Mouse (Mus musculus) lung, postnatal 14 days (tissue): Measurements from ENCODE around the gene Rbfox1.

ENCODE experiments used
- DNase-seq: peaks from one replicate; pipeline ENCODE4 v3.0.0; 2021

Rbfox1 gene

GRCm38 (mm10) chr16:7446791-7447290, 1561.7 kb downstream of the Rbfox1 start:
- DNase-seq: no peak

DNA sequence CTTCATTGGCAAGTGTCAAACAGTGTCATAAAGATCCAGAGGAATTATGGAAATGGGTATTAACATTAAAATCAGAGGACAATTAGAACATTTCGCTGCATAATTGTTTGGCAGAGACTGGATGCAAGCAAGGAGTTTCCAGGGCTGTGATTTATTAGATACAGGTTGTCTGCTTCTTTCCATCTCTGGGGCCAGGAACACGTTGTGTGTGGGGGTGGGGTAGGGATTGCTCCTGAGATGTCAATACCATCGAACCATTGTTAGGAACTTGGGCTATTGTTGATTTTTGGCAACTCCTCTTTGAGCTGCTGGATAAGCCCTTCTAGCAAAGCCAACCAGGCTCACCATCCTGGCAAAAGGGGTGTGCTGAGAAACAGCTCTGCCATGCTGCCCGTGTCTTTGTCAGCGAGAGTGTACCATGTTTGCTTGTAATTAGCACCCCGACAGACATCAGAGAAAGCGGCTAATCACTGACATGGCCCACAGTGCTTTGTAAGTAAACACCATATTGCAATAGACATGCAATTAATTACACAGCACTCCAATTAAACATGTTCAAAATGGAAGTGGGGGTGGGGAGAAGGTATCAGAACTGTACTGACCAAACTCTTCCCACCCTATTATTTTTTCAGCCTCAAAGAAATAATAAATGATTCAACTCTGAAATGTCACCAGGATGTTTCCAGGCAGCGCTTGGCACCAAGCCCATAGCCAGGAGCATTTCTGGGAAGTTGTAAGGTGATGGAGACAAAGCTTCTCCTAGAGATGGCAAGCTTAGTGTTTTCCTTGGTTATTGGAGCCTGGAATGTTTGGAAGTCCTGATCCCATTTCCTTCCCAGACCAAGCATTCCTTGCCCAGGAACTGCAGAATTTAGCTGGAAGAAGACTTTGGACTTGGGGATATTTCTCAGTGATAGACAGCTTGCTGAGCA, 1562.8 kb downstream of the Rbfox1 start:
- no peak for DNase-seq

- DNase-seq: no peak
These were observed 1566.0 kb downstream of the Rbfox1 start for GRCm38 (mm10) chr16:7451193-7451592.

DNA sequence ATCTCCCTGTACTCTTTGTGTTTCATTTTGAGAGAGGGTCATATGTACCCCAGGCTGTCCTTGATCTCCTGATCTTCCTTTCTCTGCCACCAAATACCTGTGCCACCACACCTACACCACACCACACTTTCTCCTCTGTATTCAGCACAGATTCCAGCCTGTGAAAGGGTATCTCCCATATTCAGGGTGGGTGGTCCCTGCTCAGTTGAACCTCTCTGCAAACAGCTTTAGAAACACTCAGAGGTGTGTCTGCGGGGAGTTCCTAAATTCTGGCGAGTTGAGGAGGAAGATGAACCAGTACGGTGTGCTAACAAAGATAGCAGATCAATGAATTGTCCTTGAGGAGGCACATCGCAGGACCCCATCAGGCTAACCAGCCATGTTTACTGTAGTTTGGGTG, 1572.4 kb downstream of the Rbfox1 start:
- no peak for DNase-seq
